In genomic region chr10:85291733-85292476, GRCm38 (mm10) we compare ENCODE assay signal across 18 mouse cellular contexts.
DNase-seq lines count a peak whose midpoint lies in the region; ATAC-seq and TF ChIP-seq lines count a peak whose summit lies in the region.
"Had no signal": no experiment of that assay in that cellular context is flagged by ENCODE, and none has a peak within 500 bp of the region (broad histone marks: within the 10 kb centered on the region; RNA-seq: fewer than 3 reads in every experiment).

No protein-coding gene starts in this region.

- DNase-seq in forebrain, embryonic 11.5 days (ENCODE audit: low spot score): no peak
- no peak for DNase-seq in forebrain, postnatal 0 days
- DNase-seq in adrenal gland, adult (ENCODE audit: inconsistent age in 2 of 2, low spot score in 1 of 2): no peak
- no peak for DNase-seq in thymus, postnatal 25 days
- DNase-seq: adrenal gland, adult 8-10 months; cerebellum, adult 18-20 months; heart, postnatal 4 days; kidney, adult 2 months; kidney, postnatal 14 days; thymus, postnatal 14 days had no signal

- no peaks in the 10 kb centered on the region for H3K4me1 ChIP-seq in forebrain, embryonic 11.5 days (replicated peaks; ENCODE audit: control insufficient read depth, insufficient read depth, low read length)
- H3K4me1 ChIP-seq in forebrain, postnatal 0 days (ENCODE audit: insufficient read depth): peaks cover 4% of the 10 kb centered on the region; the same call in 1 of the 2 replicates
- peaks cover 22% of the 10 kb centered on the region for H3K4me1 ChIP-seq in neural tube, embryonic 13.5 days (replicated peaks)
- peaks cover 5% of the 10 kb centered on the region for H3K4me1 ChIP-seq in neural tube, embryonic 15.5 days
- H3K4me1 ChIP-seq in midbrain, embryonic 13.5 days (replicated peaks): peaks cover 25% of the 10 kb centered on the region
- H3K4me1 ChIP-seq: embryonic facial prominence, embryonic 13.5 days; liver, embryonic 15.5 days had no signal

- no peak overlapping the region for H3K4me2 ChIP-seq in forebrain, embryonic 11.5 days (ENCODE audit: low read depth, low read length, severe bottlenecking)
- H3K4me2 ChIP-seq in forebrain, postnatal 0 days (ENCODE audit: low read depth): no peak overlapping the region
- no peak overlapping the region for H3K4me2 ChIP-seq in neural tube, embryonic 13.5 days
- H3K4me2 ChIP-seq in neural tube, embryonic 15.5 days: no peak overlapping the region
- H3K4me2 ChIP-seq in midbrain, embryonic 13.5 days (replicated peaks): no peak overlapping the region
- H3K4me2 ChIP-seq: embryonic facial prominence, embryonic 13.5 days; liver, embryonic 15.5 days had no signal

- H3K27ac ChIP-seq in forebrain, embryonic 11.5 days (ENCODE audit: low read depth, low read length): no peak overlapping the region
- no peak overlapping the region for H3K27ac ChIP-seq in forebrain, postnatal 0 days (ENCODE audit: low read depth, low read length)
- peak overlapping the region; percentile 59 for H3K27ac ChIP-seq in neural tube, embryonic 13.5 days (replicated peaks)
- H3K27ac ChIP-seq in neural tube, embryonic 15.5 days (replicated peaks): no peak overlapping the region
- H3K27ac ChIP-seq in midbrain, embryonic 13.5 days: peak overlapping the region; percentile 8
- H3K27ac ChIP-seq: embryonic facial prominence, embryonic 13.5 days; liver, embryonic 15.5 days; stomach, postnatal 0 days had no signal

- no peaks in the 10 kb centered on the region for H3K27me3 ChIP-seq in forebrain, embryonic 11.5 days (ENCODE audit: control insufficient read depth, insufficient read depth, low read length)
- no peaks in the 10 kb centered on the region for H3K27me3 ChIP-seq in forebrain, postnatal 0 days (ENCODE audit: insufficient read depth, low read length)
- H3K27me3 ChIP-seq in neural tube, embryonic 13.5 days: no peaks in the 10 kb centered on the region
- no peaks in the 10 kb centered on the region for H3K27me3 ChIP-seq in neural tube, embryonic 15.5 days (replicated peaks)
- H3K27me3 ChIP-seq in midbrain, embryonic 13.5 days: no peaks in the 10 kb centered on the region
- H3K27me3 ChIP-seq: CH12.LX; embryonic facial prominence, embryonic 13.5 days; liver, embryonic 15.5 days had no signal

- H3K36me3 ChIP-seq in forebrain, embryonic 11.5 days (ENCODE audit: control insufficient read depth, insufficient read depth, low read length): no peaks in the 10 kb centered on the region
- H3K36me3 ChIP-seq in forebrain, postnatal 0 days (ENCODE audit: insufficient read depth): no peaks in the 10 kb centered on the region
- no peaks in the 10 kb centered on the region for H3K36me3 ChIP-seq in neural tube, embryonic 13.5 days
- no peaks in the 10 kb centered on the region for H3K36me3 ChIP-seq in neural tube, embryonic 15.5 days
- no peaks in the 10 kb centered on the region for H3K36me3 ChIP-seq in midbrain, embryonic 13.5 days
- H3K36me3 ChIP-seq: embryonic facial prominence, embryonic 13.5 days; liver, embryonic 15.5 days had no signal

- WGBS in forebrain, embryonic 11.5 days: 83% methylated on average over 5 of the region's 5 CpGs
- WGBS in forebrain, postnatal 0 days: 62% methylated on average over 5 of the region's 5 CpGs
- 82% methylated on average over 5 of the region's 5 CpGs for WGBS in neural tube, embryonic 13.5 days
- 78% methylated on average over 5 of the region's 5 CpGs for WGBS in neural tube, embryonic 15.5 days
- 86% methylated on average over 5 of the region's 5 CpGs for whole genome bisulfite sequencing in midbrain, embryonic 13.5 days

- no peak overlapping the region for H3K9ac ChIP-seq in forebrain, embryonic 11.5 days (ENCODE audit: low read length)
- H3K9ac ChIP-seq in forebrain, postnatal 0 days: no peak overlapping the region
- H3K9ac ChIP-seq in neural tube, embryonic 13.5 days: no peak overlapping the region
- H3K9ac ChIP-seq in neural tube, embryonic 15.5 days (replicated peaks): no peak overlapping the region
- H3K9ac ChIP-seq in midbrain, embryonic 13.5 days (replicated peaks): no peak overlapping the region
- H3K9ac ChIP-seq: embryonic facial prominence, embryonic 13.5 days; liver, embryonic 15.5 days had no signal

- ATAC-seq in forebrain, embryonic 11.5 days (replicated peaks; ENCODE audit: low FRiP score): 0 out of 2 replicates have a peak, but pooled peaks have one; percentile 27
- ATAC-seq in forebrain, postnatal 0 days: no peak
- ATAC-seq in neural tube, embryonic 13.5 days (ENCODE audit: low read depth): peak; percentile 87
- ATAC-seq in neural tube, embryonic 15.5 days (ENCODE audit: low FRiP score): no peak
- ATAC-seq in midbrain, embryonic 13.5 days: peak; percentile 79
- ATAC-seq: lung, postnatal 0 days had no signal

- no peaks in the 10 kb centered on the region for H3K9me3 ChIP-seq in forebrain, embryonic 11.5 days (ENCODE audit: control insufficient read depth, low read length)
- H3K9me3 ChIP-seq in forebrain, postnatal 0 days (ENCODE audit: low read length): no peaks in the 10 kb centered on the region
- H3K9me3 ChIP-seq in neural tube, embryonic 13.5 days: no peaks in the 10 kb centered on the region
- H3K9me3 ChIP-seq in neural tube, embryonic 15.5 days (replicated peaks): no peaks in the 10 kb centered on the region
- H3K9me3 ChIP-seq in midbrain, embryonic 13.5 days: no peaks in the 10 kb centered on the region
- H3K9me3 ChIP-seq: embryonic facial prominence, embryonic 13.5 days; liver, embryonic 15.5 days had no signal

- H3K4me3 ChIP-seq in forebrain, embryonic 11.5 days (ENCODE audit: low read depth, low read length): no peak overlapping the region
- H3K4me3 ChIP-seq in forebrain, postnatal 0 days (ENCODE audit: low read depth, low read length): no peak overlapping the region
- no peak overlapping the region for H3K4me3 ChIP-seq in neural tube, embryonic 13.5 days
- no peak overlapping the region for H3K4me3 ChIP-seq in neural tube, embryonic 15.5 days (replicated peaks)
- H3K4me3 ChIP-seq in midbrain, embryonic 13.5 days (replicated peaks): no peak overlapping the region
- H3K4me3 ChIP-seq: embryonic facial prominence, embryonic 13.5 days; liver, embryonic 15.5 days had no signal

- no peak for TF ChIP-seq CTCF in forebrain, postnatal 0 days (IDR thresholded peaks at IDR 0.05; ENCODE audit: low read depth)

Comparison
In these comparisons a context has a peak if more than half of its experiments do, and no peak if none do; other contexts are left out.
1. ATAC-seq: peak in forebrain, embryonic 11.5 days (single experiment), neural tube, embryonic 13.5 days (single experiment) and midbrain, embryonic 13.5 days (single experiment); none in forebrain, postnatal 0 days (single experiment) and neural tube, embryonic 15.5 days (single experiment).
2. H3K27ac ChIP-seq: peak in neural tube, embryonic 13.5 days (single experiment) and midbrain, embryonic 13.5 days (single experiment); none in forebrain, embryonic 11.5 days (single experiment), forebrain, postnatal 0 days (single experiment) and neural tube, embryonic 15.5 days (single experiment).